Mouse (Mus musculus) layer of hippocampus, adult 18-20 months (tissue): ENCODE measurements at regions not wholly inside any gene's neighbourhood (a gene's known extent, or its start where the extent isn't known, plus 50 kb on each side); places are given as distances from the start of the nearest gene placed in this dataset.

Experiments used
- DNase-seq, 2 experiments: peaks; one replicate each; pipeline ENCODE4 v3.0.0; 2022; ENCODE audit warnings: low spot score in 2 of 2

DNA sequence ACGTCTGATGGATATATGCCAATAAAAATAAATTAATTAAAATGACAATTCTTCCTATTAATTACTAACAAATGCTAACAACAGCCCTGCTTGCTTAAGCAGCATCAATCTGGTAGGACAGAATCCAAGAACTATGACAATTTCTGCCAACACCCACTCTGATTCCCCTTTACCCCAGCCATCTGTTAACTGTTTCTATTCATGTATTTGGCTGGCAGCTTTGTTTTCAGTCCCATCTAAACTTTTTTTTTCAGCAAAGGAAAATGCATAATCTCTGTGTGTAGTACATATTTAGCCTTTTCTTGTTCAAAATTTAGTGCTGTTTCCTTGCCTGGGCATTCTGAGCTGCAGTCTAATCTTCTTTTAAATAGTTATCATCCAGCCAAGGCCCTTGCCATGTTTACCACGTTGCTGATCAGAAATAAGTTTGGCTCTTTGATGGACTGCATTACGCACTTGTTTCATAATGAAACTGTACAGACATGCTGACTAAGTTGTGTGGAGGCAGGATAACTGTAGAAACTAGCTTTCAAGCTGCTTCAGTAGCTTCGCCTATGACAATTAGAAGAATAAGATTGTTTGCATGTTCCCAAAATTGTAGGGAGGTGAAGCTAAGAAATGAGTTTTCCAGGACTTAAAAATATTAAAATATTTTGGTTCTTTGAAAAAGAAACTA, 67.6 kb downstream of the 4930550L24Rik start:
- peak; percentile 7 to 67 for DNase-seq
